Mouse (Mus musculus): Measurements from ENCODE around the gene Ankrd33. TPM values are rescaled to one million over a fixed set of nuclear protein-coding genes. Genes with fewer than 3 reads are reported as not detected.

The Ankrd33 gene
- polyA plus RNA-seq, 1 experiment: not detected

GRCm38 (mm10) chr15:101132761-101133160 is 17.2 kb downstream of the Ankrd33 start:
- no peak overlapping the region for H3K27ac ChIP-seq (ENCODE audit: insufficient read depth, low read depth, low read length)
- H3K4me3 ChIP-seq (ENCODE audit: insufficient read depth, low read length): no peak overlapping the region
- peaks cover 34% of the 10 kb centered on the region for H3K4me1 ChIP-seq (ENCODE audit: control insufficient read depth, insufficient read depth, low read length)
- TF ChIP-seq POLR2A (IDR thresholded peaks at IDR 0.05; ENCODE audit: borderline replicate concordance, low read depth, low read length): no peak
- no peak for TF ChIP-seq CTCF (IDR thresholded peaks at IDR 0.05; ENCODE audit: low read depth, low read length)

- no peak for TF ChIP-seq POLR2A (IDR thresholded peaks at IDR 0.05; ENCODE audit: borderline replicate concordance, low read depth, low read length)
- no peak for TF ChIP-seq CTCF (IDR thresholded peaks at IDR 0.05; ENCODE audit: low read depth, low read length)
- H3K27ac ChIP-seq (ENCODE audit: insufficient read depth, low read depth, low read length): peak overlapping the region; percentile 24; the same call in 1 of the 2 replicates
- H3K4me3 ChIP-seq (ENCODE audit: insufficient read depth, low read length): peak overlapping the region; percentile 60
- peaks cover 44% of the 10 kb centered on the region for H3K4me1 ChIP-seq (ENCODE audit: control insufficient read depth, insufficient read depth, low read length)
Measured at GRCm38 (mm10) chr15:101133993-101134704, 18.6 kb downstream of the Ankrd33 start.

GRCm38 (mm10) chr15:101135405-101135804 is 19.9 kb downstream of the Ankrd33 start:
- Histone ChIP-seq H3K4me3 (ENCODE audit: insufficient read depth, low read length) (peak overlapping the region; percentile 31; the same call in 1 of the 2 replicates), H3K4me1 (ENCODE audit: control insufficient read depth, insufficient read depth, low read length) (peaks cover 46% of the 10 kb centered on the region), H3K27ac (ENCODE audit: insufficient read depth, low read depth, low read length) (no peak overlapping the region)
- TF ChIP-seq POLR2A (IDR thresholded peaks at IDR 0.05; ENCODE audit: borderline replicate concordance, low read depth, low read length): no peak
- no peak for TF ChIP-seq CTCF (IDR thresholded peaks at IDR 0.05; ENCODE audit: low read depth, low read length)

GRCm38 (mm10) chr15:101137455-101137854 is 21.9 kb downstream of the Ankrd33 start:
- TF ChIP-seq POLR2A (IDR thresholded peaks at IDR 0.05; ENCODE audit: borderline replicate concordance, low read depth, low read length) (no peak), CTCF (IDR thresholded peaks at IDR 0.05; ENCODE audit: low read depth, low read length) (no peak)
- peaks cover 45% of the 10 kb centered on the region for H3K4me1 ChIP-seq (ENCODE audit: control insufficient read depth, insufficient read depth, low read length)
- no peak overlapping the region for H3K4me3 ChIP-seq (ENCODE audit: insufficient read depth, low read length)
- H3K27ac ChIP-seq (ENCODE audit: insufficient read depth, low read depth, low read length): no peak overlapping the region

GRCm38 (mm10) chr15:101138675-101139074 is 23.1 kb downstream of the Ankrd33 start:
- peaks cover 40% of the 10 kb centered on the region for H3K4me1 ChIP-seq (ENCODE audit: control insufficient read depth, insufficient read depth, low read length)
- TF ChIP-seq POLR2A (IDR thresholded peaks at IDR 0.05; ENCODE audit: borderline replicate concordance, low read depth, low read length): no peak
- no peak for TF ChIP-seq CTCF (IDR thresholded peaks at IDR 0.05; ENCODE audit: low read depth, low read length)
- H3K4me3 ChIP-seq (ENCODE audit: insufficient read depth, low read length): no peak overlapping the region
- H3K27ac ChIP-seq (ENCODE audit: insufficient read depth, low read depth, low read length): 0 out of 2 replicates have a peak overlapping the region, but pooled peaks have one; percentile 10

- Histone ChIP-seq H3K4me1 (ENCODE audit: control insufficient read depth, insufficient read depth, low read length) (peaks cover 39% of the 10 kb centered on the region), H3K27ac (ENCODE audit: insufficient read depth, low read depth, low read length) (no peak overlapping the region), H3K4me3 (ENCODE audit: insufficient read depth, low read length) (no peak overlapping the region)
- no peak for TF ChIP-seq CTCF (IDR thresholded peaks at IDR 0.05; ENCODE audit: low read depth, low read length)
- no peak for TF ChIP-seq POLR2A (IDR thresholded peaks at IDR 0.05; ENCODE audit: borderline replicate concordance, low read depth, low read length)
Measured at GRCm38 (mm10) chr15:101139885-101140284, 24.3 kb downstream of the Ankrd33 start.

GRCm38 (mm10) chr15:101140587-101140986 is 25.0 kb downstream of the Ankrd33 start:
- Histone ChIP-seq H3K27ac (ENCODE audit: insufficient read depth, low read depth, low read length) (no peak overlapping the region), H3K4me3 (ENCODE audit: insufficient read depth, low read length) (no peak overlapping the region), H3K4me1 (ENCODE audit: control insufficient read depth, insufficient read depth, low read length) (peaks cover 36% of the 10 kb centered on the region)
- no peak for TF ChIP-seq CTCF (IDR thresholded peaks at IDR 0.05; ENCODE audit: low read depth, low read length)
- no peak for TF ChIP-seq POLR2A (IDR thresholded peaks at IDR 0.05; ENCODE audit: borderline replicate concordance, low read depth, low read length)

- peaks cover 40% of the 10 kb centered on the region for H3K4me1 ChIP-seq (ENCODE audit: control insufficient read depth, insufficient read depth, low read length)
- H3K27ac ChIP-seq (ENCODE audit: insufficient read depth, low read depth, low read length): no peak overlapping the region
- no peak overlapping the region for H3K4me3 ChIP-seq (ENCODE audit: insufficient read depth, low read length)
- TF ChIP-seq CTCF (IDR thresholded peaks at IDR 0.05; ENCODE audit: low read depth, low read length) (no peak), POLR2A (IDR thresholded peaks at IDR 0.05; ENCODE audit: borderline replicate concordance, low read depth, low read length) (no peak)
Measured at GRCm38 (mm10) chr15:101141061-101141541, 25.5 kb downstream of the Ankrd33 start.

GRCm38 (mm10) chr15:101142672-101143071 is 27.1 kb downstream of the Ankrd33 start:
- TF ChIP-seq POLR2A (IDR thresholded peaks at IDR 0.05; ENCODE audit: borderline replicate concordance, low read depth, low read length): no peak
- no peak for TF ChIP-seq CTCF (IDR thresholded peaks at IDR 0.05; ENCODE audit: low read depth, low read length)
- Histone ChIP-seq H3K27ac (ENCODE audit: insufficient read depth, low read depth, low read length) (no peak overlapping the region), H3K4me1 (ENCODE audit: control insufficient read depth, insufficient read depth, low read length) (peaks cover 46% of the 10 kb centered on the region), H3K4me3 (ENCODE audit: insufficient read depth, low read length) (no peak overlapping the region)

- no peak overlapping the region for H3K27ac ChIP-seq (ENCODE audit: insufficient read depth, low read depth, low read length)
- peaks cover 41% of the 10 kb centered on the region for H3K4me1 ChIP-seq (ENCODE audit: control insufficient read depth, insufficient read depth, low read length)
Measured at GRCm38 (mm10) chr15:101143494-101143893, 27.9 kb downstream of the Ankrd33 start.

More at GRCm38 (mm10) chr15:101143494-101143893, 27.9 kb downstream of the Ankrd33 start:
- TF ChIP-seq CTCF (IDR thresholded peaks at IDR 0.05; ENCODE audit: low read depth, low read length) (no peak), POLR2A (IDR thresholded peaks at IDR 0.05; ENCODE audit: borderline replicate concordance, low read depth, low read length) (no peak)
- no peak overlapping the region for H3K4me3 ChIP-seq (ENCODE audit: insufficient read depth, low read length)
